In the genomic region with DNA sequence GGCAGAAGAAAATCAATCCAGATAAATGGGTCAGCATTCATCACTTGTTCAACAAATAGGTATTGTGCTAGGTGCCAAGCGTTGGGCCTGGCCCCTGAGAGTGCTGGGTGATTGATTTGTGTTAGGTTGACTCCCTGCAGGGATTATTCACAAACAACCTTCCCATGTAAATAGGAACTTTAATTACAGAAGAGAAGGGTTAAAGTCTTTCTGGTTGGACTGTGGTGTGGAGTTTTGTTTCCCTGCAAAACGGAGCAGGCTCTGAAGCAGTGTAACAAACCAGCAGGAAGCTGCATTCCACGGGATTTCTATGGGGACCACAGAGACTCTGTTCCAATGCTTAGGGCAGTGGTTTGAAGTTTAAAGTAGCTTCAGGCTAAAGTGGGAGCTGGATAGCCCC, we compare ENCODE assay signal across 11 mouse cellular contexts.
DNase-seq lines count a peak whose midpoint lies in the region; ATAC-seq and TF ChIP-seq lines count a peak whose summit lies in the region.
"Had no signal": no experiment of that assay in that cellular context is flagged by ENCODE, and none has a peak within 500 bp of the region (broad histone marks: within the 10 kb centered on the region; RNA-seq: fewer than 3 reads in every experiment).

No protein-coding gene starts in this region.

- H3K36me3 ChIP-seq in forebrain, postnatal 0 days (ENCODE audit: insufficient read depth) = no peaks in the 10 kb centered on the region
- H3K36me3 ChIP-seq: lung, embryonic 15.5 days had no signal

- no peak overlapping the region for H3K4me3 ChIP-seq in forebrain, postnatal 0 days (ENCODE audit: low read depth, low read length)
- H3K4me3 ChIP-seq: lung, embryonic 15.5 days had no signal

- TF ChIP-seq CTCF in forebrain, postnatal 0 days (IDR thresholded peaks at IDR 0.05; ENCODE audit: low read depth) = no peak

- DNase-seq in right cerebral cortex, adult 18-20 months = peak; percentile 4
- no peak for DNase-seq in right cerebral cortex, postnatal 14 days
- DNase-seq in forebrain, postnatal 0 days = peak; percentile 25
- DNase-seq in left cerebral cortex, postnatal 14 days (ENCODE audit: low spot score in 2 of 2) = peak; percentile 6 to 10
- peak; percentile 16 for DNase-seq in retina, postnatal 1 day
- DNase-seq in gastrocnemius, adult 8-10 months (ENCODE audit: low spot score in 2 of 2) = no peak
- DNase-seq: heart, adult 11 months; kidney, postnatal 36 days had no signal

- H3K27ac ChIP-seq in forebrain, postnatal 0 days (ENCODE audit: low read depth, low read length) = no peak overlapping the region
- H3K27ac ChIP-seq: lung, embryonic 15.5 days had no signal

- H3K27me3 ChIP-seq in forebrain, postnatal 0 days (ENCODE audit: insufficient read depth, low read length) = no peaks in the 10 kb centered on the region
- H3K27me3 ChIP-seq: lung, embryonic 15.5 days had no signal

- no peaks in the 10 kb centered on the region for H3K9me3 ChIP-seq in forebrain, postnatal 0 days (ENCODE audit: low read length)
- H3K9me3 ChIP-seq: lung, embryonic 15.5 days had no signal

- H3K4me2 ChIP-seq in forebrain, postnatal 0 days (ENCODE audit: low read depth) = no peak overlapping the region
- H3K4me2 ChIP-seq: lung, embryonic 15.5 days had no signal

- WGBS in forebrain, postnatal 0 days = 8% methylated on average over 3 of the region's 3 CpGs

- H3K9ac ChIP-seq in forebrain, postnatal 0 days = no peak overlapping the region
- H3K9ac ChIP-seq: lung, embryonic 15.5 days had no signal

- peak; percentile 47; the same call in 1 of the 2 replicates for ATAC-seq in forebrain, postnatal 0 days
- ATAC-seq in megakaryocyte-erythroid progenitor cell, adult 5-6 weeks (replicated peaks; ENCODE audit: low FRiP score, low TSS enrichment, poor library complexity, severe bottlenecking) = no peak
- no peak for ATAC-seq in megakaryocyte progenitor cell, adult 5-6 weeks (replicated peaks; ENCODE audit: poor library complexity)

- intact Hi-C loops in left cerebral cortex, postnatal 14 days (cut with DNase I) = no loop called here

- H3K4me1 ChIP-seq in forebrain, postnatal 0 days (ENCODE audit: insufficient read depth) = peaks cover 3% of the 10 kb centered on the region; the same call in 1 of the 2 replicates

Comparison
In these comparisons a context has a peak if more than half of its experiments do, and no peak if none do; other contexts are left out.
1. DNase-seq: peak in right cerebral cortex, adult 18-20 months (single experiment), forebrain, postnatal 0 days (single experiment), left cerebral cortex, postnatal 14 days (2 of 2) and retina, postnatal 1 day (single experiment); none in right cerebral cortex, postnatal 14 days (single experiment) and gastrocnemius, adult 8-10 months (0 of 2).